Mouse (Mus musculus) ES-E14 (cell line): ENCODE data around the gene Rbm34.

Experiments
- CHD2 ChIP-seq: IDR thresholded peaks from 2 replicates; pipeline ENCODE4 v1.6.1; 2014; ENCODE audit warnings: mild to moderate bottlenecking, low read depth, low read length, inconsistent platforms
- MAFK ChIP-seq: IDR thresholded peaks from 2 replicates; pipeline ENCODE4 v1.6.1; 2014; ENCODE audit warnings: mild to moderate bottlenecking, low read depth, low read length, inconsistent platforms; ENCODE audit not compliant: insufficient read depth
- ZC3H11A ChIP-seq: IDR thresholded peaks from 2 replicates; pipeline ENCODE4 v1.6.1; 2012; ENCODE audit warnings: low read depth, mild to moderate bottlenecking, inconsistent platforms, low read length, borderline replicate concordance
- ZNF384 ChIP-seq: IDR thresholded peaks from 2 replicates; pipeline ENCODE4 v1.6.1; 2012; ENCODE audit warnings: low read depth, low read length, inconsistent platforms

- no peak for TF ChIP-seq ZC3H11A
- TF ChIP-seq ZNF384 = no peak
- no peak for TF ChIP-seq MAFK
- no peak for TF ChIP-seq CHD2
Observed at GRCm38 (mm10) chr8:126972649-126973048, 1.8 kb upstream of the Rbm34 start.
